Comparison of ENCODE assay signal across 9 mouse cellular contexts in genomic region chr4:56643491-56643890, GRCm38 (mm10).
A peak's percentile ranks its signal among the peaks of the same experiment; 100 is the strongest.
DNase-seq lines count a peak whose midpoint lies in the region; ATAC-seq and TF ChIP-seq lines count a peak whose summit lies in the region.
"Had no signal": no experiment of that assay in that cellular context is flagged by ENCODE, and none has a peak within 500 bp of the region (broad histone marks: within the 10 kb centered on the region; RNA-seq: fewer than 3 reads in every experiment).

No protein-coding gene starts in this region.

- peak overlapping the region; percentile 31 for H3K4me3 ChIP-seq in forebrain, embryonic 10.5 days
- H3K4me3 ChIP-seq in forebrain, embryonic 14.5 days (ENCODE audit: low read depth, low read length), result no peak overlapping the region
- no peak overlapping the region for H3K4me3 ChIP-seq in limb, embryonic 11.5 days (ENCODE audit: low read depth, low read length)
- H3K4me3 ChIP-seq in neural tube, embryonic 14.5 days (ENCODE audit: low read depth, low read length), result no peak overlapping the region
- H3K4me3 ChIP-seq in lung, adult 2 months (replicated peaks; ENCODE audit: extremely low read depth, low read depth, low read length), result no peak overlapping the region

- DNase-seq in forebrain, embryonic 10.5 days (ENCODE audit: extremely low spot score, low spot score), result no peak
- no peak for DNase-seq in forebrain, embryonic 14.5 days (ENCODE audit: low spot score)
- peak; percentile 58 for DNase-seq in left cerebral cortex, postnatal 4 days
- no peak for DNase-seq in left cerebral cortex, adult 8-10 months (ENCODE audit: low spot score in 2 of 2)
- no peak for DNase-seq in limb, embryonic 11.5 days (ENCODE audit: low spot score)
- no peak for DNase-seq in kidney, postnatal 25 days
- DNase-seq in lung, adult 2 months, result no peak
- DNase-seq: adrenal gland, postnatal 10 days had no signal

- peaks cover 45% of the 10 kb centered on the region for H3K4me1 ChIP-seq in forebrain, embryonic 10.5 days
- peaks cover 13% of the 10 kb centered on the region for H3K4me1 ChIP-seq in forebrain, embryonic 14.5 days (ENCODE audit: control insufficient read depth, insufficient read depth, low read length)
- H3K4me1 ChIP-seq in limb, embryonic 11.5 days (ENCODE audit: control insufficient read depth, insufficient read depth, low read length), result peaks cover 8% of the 10 kb centered on the region; the same call in 1 of the 2 replicates
- peaks cover 9% of the 10 kb centered on the region; the same call in 1 of the 2 replicates for H3K4me1 ChIP-seq in neural tube, embryonic 14.5 days (ENCODE audit: control insufficient read depth, insufficient read depth, low read length)
- H3K4me1 ChIP-seq in lung, adult 2 months (ENCODE audit: control insufficient read depth, insufficient read depth, low read length), result no peaks in the 10 kb centered on the region; the same call in 1 of the 2 replicates

- TF ChIP-seq POLR2A in lung, adult 2 months (IDR thresholded peaks at IDR 0.05; ENCODE audit: borderline replicate concordance, extremely low read depth, low read depth, low read length), result no peak

- peak overlapping the region; percentile 61; the same call in 1 of the 2 replicates for H3K27ac ChIP-seq in forebrain, embryonic 10.5 days
- H3K27ac ChIP-seq in forebrain, embryonic 14.5 days (ENCODE audit: low read depth, low read length), result no peak overlapping the region
- H3K27ac ChIP-seq in limb, embryonic 11.5 days (replicated peaks; ENCODE audit: low read depth, low read length), result no peak overlapping the region
- peak overlapping the region; percentile 0; the same call in 1 of the 2 replicates for H3K27ac ChIP-seq in neural tube, embryonic 14.5 days (ENCODE audit: low read depth, low read length)

- intact Hi-C loops in left cerebral cortex, postnatal 4 days (cut with DNase I), result no loop called here

- H3K4me2 ChIP-seq in forebrain, embryonic 14.5 days (ENCODE audit: low read length), result no peak overlapping the region; the same call in 1 of the 2 replicates
- H3K4me2 ChIP-seq in limb, embryonic 11.5 days (ENCODE audit: low read depth, severe bottlenecking), result peak overlapping the region; percentile 29; the same call in 1 of the 2 replicates
- H3K4me2 ChIP-seq in neural tube, embryonic 14.5 days (ENCODE audit: low read depth, low read length), result no peak overlapping the region

- no peak for TF ChIP-seq CTCF in lung, adult 2 months (IDR thresholded peaks at IDR 0.05; ENCODE audit: insufficient read depth, low read length)

- no peaks in the 10 kb centered on the region for H3K9me3 ChIP-seq in forebrain, embryonic 10.5 days
- H3K9me3 ChIP-seq in forebrain, embryonic 14.5 days (replicated peaks; ENCODE audit: control insufficient read depth, low read length), result no peaks in the 10 kb centered on the region
- H3K9me3 ChIP-seq in limb, embryonic 11.5 days (ENCODE audit: control insufficient read depth, low read length), result no peaks in the 10 kb centered on the region
- H3K9me3 ChIP-seq in neural tube, embryonic 14.5 days (ENCODE audit: control insufficient read depth, low read length), result no peaks in the 10 kb centered on the region

- no peaks in the 10 kb centered on the region for H3K27me3 ChIP-seq in forebrain, embryonic 10.5 days (ENCODE audit: poor library complexity, severe bottlenecking)
- H3K27me3 ChIP-seq in forebrain, embryonic 14.5 days (replicated peaks; ENCODE audit: control insufficient read depth, insufficient read depth, low read length), result no peaks in the 10 kb centered on the region
- H3K27me3 ChIP-seq in limb, embryonic 11.5 days (ENCODE audit: control insufficient read depth, insufficient read depth, low read length), result no peaks in the 10 kb centered on the region
- no peaks in the 10 kb centered on the region for H3K27me3 ChIP-seq in neural tube, embryonic 14.5 days (ENCODE audit: control insufficient read depth, insufficient read depth, low read length)

- ATAC-seq in forebrain, embryonic 14.5 days, result no peak
- no peak for ATAC-seq in limb, embryonic 11.5 days (ENCODE audit: insufficient number of reproducible peaks, low FRiP score, low TSS enrichment, low read depth)
- no peak; the same call in 1 of the 2 replicates for ATAC-seq in neural tube, embryonic 14.5 days (ENCODE audit: low read depth)

- no peak overlapping the region for H3K9ac ChIP-seq in forebrain, embryonic 14.5 days (ENCODE audit: low read length)
- no peak overlapping the region for H3K9ac ChIP-seq in limb, embryonic 11.5 days (ENCODE audit: low read length)
- no peak overlapping the region for H3K9ac ChIP-seq in neural tube, embryonic 14.5 days (replicated peaks; ENCODE audit: low read depth, low read length)

- no peaks in the 10 kb centered on the region for H3K36me3 ChIP-seq in forebrain, embryonic 10.5 days (replicated peaks)
- no peaks in the 10 kb centered on the region for H3K36me3 ChIP-seq in forebrain, embryonic 14.5 days (ENCODE audit: control insufficient read depth, insufficient read depth, low read length)
- no peaks in the 10 kb centered on the region for H3K36me3 ChIP-seq in limb, embryonic 11.5 days (ENCODE audit: control insufficient read depth, insufficient read depth, low read length)
- no peaks in the 10 kb centered on the region for H3K36me3 ChIP-seq in neural tube, embryonic 14.5 days (ENCODE audit: control insufficient read depth, insufficient read depth, low read length)

- 90% methylated on average over 1 of the region's 1 CpGs for WGBS in forebrain, embryonic 10.5 days
- 44% methylated on average over 1 of the region's 1 CpGs for WGBS in forebrain, embryonic 14.5 days
- WGBS in limb, embryonic 11.5 days, result 85% methylated on average over 1 of the region's 1 CpGs
- WGBS in neural tube, embryonic 14.5 days, result 67% methylated on average over 1 of the region's 1 CpGs
- 33% methylated on average over 1 of the region's 1 CpGs for WGBS in lung, adult 2 months

Comparison
In these comparisons a context has a peak if more than half of its experiments do, and no peak if none do; other contexts are left out.
1. H3K27ac ChIP-seq: peak in forebrain, embryonic 10.5 days (single experiment) and neural tube, embryonic 14.5 days (single experiment); none in forebrain, embryonic 14.5 days (single experiment) and limb, embryonic 11.5 days (single experiment).